Mouse (Mus musculus): ENCODE measurements at regions not wholly inside any gene's neighbourhood (a gene's known extent, or its start where the extent isn't known, plus 50 kb on each side); places are given as distances from the start of the nearest gene placed in this dataset.

GRCm38 (mm10) chr14:68447240-68447923 is 846.7 kb downstream of the Synb start:
- no peak for DNase-seq (ENCODE audit: low read depth, low spot score)

- no peak for DNase-seq (ENCODE audit: low read depth, low spot score)
Measured at GRCm38 (mm10) chr14:68433326-68433725, 860.8 kb downstream of the Synb start.

GRCm38 (mm10) chr14:68432111-68432510 is 862.0 kb downstream of the Synb start:
- DNase-seq (ENCODE audit: low read depth, low spot score) = no peak

GRCm38 (mm10) chr14:68427235-68427634 is 866.9 kb downstream of the Synb start:
- no peak for DNase-seq (ENCODE audit: low read depth, low spot score)

GRCm38 (mm10) chr14:68392440-68392839 is 901.7 kb downstream of the Synb start:
- DNase-seq (ENCODE audit: low read depth, low spot score) = no peak

GRCm38 (mm10) chr14:68391875-68392274 is 902.2 kb downstream of the Synb start:
- DNase-seq (ENCODE audit: low read depth, low spot score) = no peak

- peak; percentile 32 for DNase-seq (ENCODE audit: low read depth, low spot score)
Measured at GRCm38 (mm10) chr14:68381741-68382140, 912.4 kb downstream of the Synb start.

- DNase-seq (ENCODE audit: low read depth, low spot score) = no peak
Measured at GRCm38 (mm10) chr14:68367696-68368095, 926.4 kb downstream of the Synb start.

GRCm38 (mm10) chr14:68363892-68364291 is 930.2 kb downstream of the Synb start:
- DNase-seq (ENCODE audit: low read depth, low spot score) = no peak

- DNase-seq (ENCODE audit: low read depth, low spot score) = no peak
Measured at GRCm38 (mm10) chr14:68361998-68362397, 932.1 kb downstream of the Synb start.

- no peak for DNase-seq (ENCODE audit: low read depth, low spot score)
Measured at GRCm38 (mm10) chr14:68361481-68361880, 932.6 kb downstream of the Synb start.

- no peak for DNase-seq (ENCODE audit: low read depth, low spot score)
Measured at GRCm38 (mm10) chr14:68356396-68356795, 937.7 kb downstream of the Synb start.

GRCm38 (mm10) chr14:68355462-68355905 is 938.6 kb downstream of the Synb start:
- no peak for DNase-seq (ENCODE audit: low read depth, low spot score)

- DNase-seq (ENCODE audit: low read depth, low spot score) = no peak
Measured at GRCm38 (mm10) chr14:68345527-68345926, 948.6 kb downstream of the Synb start.

- DNase-seq (ENCODE audit: low read depth, low spot score) = no peak
Measured at GRCm38 (mm10) chr14:68344715-68345114, 949.4 kb downstream of the Synb start.

GRCm38 (mm10) chr14:68338440-68338839 is 955.7 kb downstream of the Synb start:
- DNase-seq (ENCODE audit: low read depth, low spot score) = no peak

GRCm38 (mm10) chr14:68325061-68325460 is 969.0 kb downstream of the Synb start:
- DNase-seq (ENCODE audit: low read depth, low spot score) = no peak

- no peak for DNase-seq (ENCODE audit: low read depth, low spot score)
Measured at GRCm38 (mm10) chr14:68323008-68323407, 971.1 kb downstream of the Synb start.

GRCm38 (mm10) chr14:68307973-68308660 is 986.0 kb downstream of the Synb start:
- no peak for DNase-seq (ENCODE audit: low read depth, low spot score)

- DNase-seq (ENCODE audit: low read depth, low spot score) = no peak
Measured at GRCm38 (mm10) chr14:68305166-68305565, 988.9 kb downstream of the Synb start.

GRCm38 (mm10) chr14:68301710-68302109 is 992.4 kb downstream of the Synb start:
- DNase-seq (ENCODE audit: low read depth, low spot score) = no peak

- DNase-seq (ENCODE audit: low read depth, low spot score) = no peak
Measured at GRCm38 (mm10) chr14:68285546-68285945, 1008.6 kb downstream of the Synb start.

- no peak for DNase-seq (ENCODE audit: low read depth, low spot score)
Measured at GRCm38 (mm10) chr14:68261436-68261835, 1032.7 kb downstream of the Synb start.

Measured in brain, embryonic 18.5 days (tissue).